Mouse (Mus musculus) brain, embryonic 14.5 days (tissue): ENCODE measurements at regions not wholly inside any gene's neighbourhood (a gene's known extent, or its start where the extent isn't known, plus 50 kb on each side); places are given as distances from the start of the nearest gene placed in this dataset.

Experiments used
- DNase-seq: peaks from one replicate; pipeline ENCODE4 v3.0.0-alpha.2; 2011; ENCODE audit warnings: low read depth
- CTCF ChIP-seq: fragments of 200-500 bp; IDR thresholded peaks from 2 replicates; pipeline ENCODE4 v1.5.1; 2012; ENCODE audit warnings: inconsistent platforms, mild to moderate bottlenecking, moderate library complexity, borderline replicate concordance; ENCODE audit not compliant: insufficient read depth, insufficient read length; ENCODE audit errors: extremely low read depth
- POLR2A ChIP-seq: fragments of 200-500 bp; IDR thresholded peaks from 2 replicates; pipeline ENCODE4 v1.6.1; 2012; ENCODE audit warnings: mild to moderate bottlenecking, inconsistent platforms, borderline replicate concordance; ENCODE audit not compliant: poor library complexity, insufficient read depth, insufficient read length, severe bottlenecking; ENCODE audit errors: extremely low read depth

GRCm38 (mm10) chr8:35968341-35968740, 202.8 kb downstream of the Gm19410 start:
- no peak for TF ChIP-seq CTCF
- TF ChIP-seq POLR2A: no peak
- DNase-seq: no peak

- DNase-seq: no peak
- TF ChIP-seq CTCF (no peak), POLR2A (no peak)
Measured at GRCm38 (mm10) chr8:35971082-35971481, 205.5 kb downstream of the Gm19410 start.

- peak; percentile 69 for DNase-seq
- TF ChIP-seq CTCF (no peak), POLR2A (no peak)
Measured at GRCm38 (mm10) chr8:35974323-35975029, 208.9 kb downstream of the Gm19410 start.

- peak; percentile 87 for DNase-seq
- no peak for TF ChIP-seq POLR2A
- no peak for TF ChIP-seq CTCF
Measured at GRCm38 (mm10) chr8:35979638-35980255, 214.2 kb downstream of the Gm19410 start.

GRCm38 (mm10) chr8:35983083-35983482, 217.5 kb downstream of the Gm19410 start:
- DNase-seq: peak; percentile 66
- TF ChIP-seq CTCF (no peak), POLR2A (no peak)

GRCm38 (mm10) chr8:35985152-35985689, 219.6 kb downstream of the Gm19410 start:
- no peak for TF ChIP-seq POLR2A
- no peak for TF ChIP-seq CTCF
- peak; percentile 92 for DNase-seq

- no peak for DNase-seq
- TF ChIP-seq POLR2A: no peak
- TF ChIP-seq CTCF: no peak
Measured at GRCm38 (mm10) chr8:35987327-35987726, 221.7 kb downstream of the Gm19410 start.

GRCm38 (mm10) chr8:35991013-35991412, 225.4 kb downstream of the Gm19410 start:
- TF ChIP-seq POLR2A (no peak), CTCF (no peak)
- DNase-seq: peak; percentile 84

- TF ChIP-seq POLR2A: no peak
- TF ChIP-seq CTCF: no peak
- DNase-seq: no peak
Measured at GRCm38 (mm10) chr8:35991936-35992603, 226.5 kb downstream of the Gm19410 start.

- no peak for DNase-seq
- no peak for TF ChIP-seq POLR2A
- TF ChIP-seq CTCF: no peak
Measured at GRCm38 (mm10) chr8:35996330-35997077, 230.9 kb downstream of the Gm19410 start.

GRCm38 (mm10) chr8:35999584-35999983, 234.0 kb downstream of the Gm19410 start:
- TF ChIP-seq CTCF (no peak), POLR2A (no peak)
- no peak for DNase-seq

GRCm38 (mm10) chr8:36004387-36004786, 238.8 kb downstream of the Gm19410 start:
- DNase-seq: no peak
- TF ChIP-seq POLR2A (no peak), CTCF (no peak)
